ENCODE assay signal across 8 mouse cellular contexts in the genomic region with DNA sequence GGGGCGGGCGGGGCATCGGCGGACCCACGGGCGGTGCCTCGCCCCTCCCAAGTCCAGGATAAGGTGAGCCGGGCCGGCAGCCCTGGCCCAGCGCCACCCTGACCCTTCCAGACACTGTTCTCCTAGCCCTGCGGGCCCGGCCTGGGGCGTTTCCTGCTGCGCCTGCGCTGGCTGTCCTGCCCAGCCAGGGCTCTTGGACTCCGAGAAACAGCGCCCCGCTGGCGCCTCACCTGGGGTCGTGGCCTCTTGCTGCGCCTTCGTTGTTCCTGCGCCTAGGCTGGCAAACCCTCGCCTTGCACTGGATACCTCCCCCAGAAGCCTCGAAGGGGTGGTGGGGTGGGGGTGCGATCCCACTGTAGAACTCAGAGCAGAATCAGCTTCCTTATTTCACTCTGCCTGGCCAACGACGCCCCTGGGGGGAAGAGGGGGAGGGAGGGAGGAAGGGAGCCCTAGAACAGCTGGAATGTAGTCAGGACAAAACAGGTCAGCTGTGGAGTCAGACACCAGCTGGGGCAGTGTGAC. TPM values are rescaled to one million over a fixed set of nuclear protein-coding genes. Genes with fewer than 3 reads are reported as not detected.
A peak's percentile ranks its signal among the peaks of the same experiment; 100 is the strongest.
DNase-seq lines count a peak whose midpoint lies in the region; ATAC-seq and TF ChIP-seq lines count a peak whose summit lies in the region.

A gene (minus strand): TSS at position 393 of the 522 bp plus-strand sequence.

- WGBS in intestine, postnatal 0 days: under 1% methylated on average over 26 of the region's 28 CpGs
- under 1% methylated on average over 27 of the region's 28 CpGs for WGBS in lung, adult 2 months
- 0% methylated on average over 28 of the region's 28 CpGs for WGBS in neural tube, embryonic 15.5 days

- TF ChIP-seq POLR2A in cortical plate, adult 2 months (IDR thresholded peaks at IDR 0.05; ENCODE audit: extremely low read depth, insufficient read depth, low read length): no peak
- TF ChIP-seq POLR2A in lung, adult 2 months (IDR thresholded peaks at IDR 0.05; ENCODE audit: borderline replicate concordance, extremely low read depth, low read depth, low read length): 0 out of 2 replicates have a peak, but pooled peaks have one; percentile 18

- H3K9ac ChIP-seq in intestine, postnatal 0 days (ENCODE audit: low read depth, low read length): peak within 1 kb of the TSS; percentile 71
- H3K9ac ChIP-seq in neural tube, embryonic 15.5 days (replicated peaks): peak within 1 kb of the TSS; percentile 50

- TF ChIP-seq CTCF in cortical plate, adult 2 months (IDR thresholded peaks at IDR 0.05; ENCODE audit: extremely low read depth, insufficient read depth, low read length): no peak
- TF ChIP-seq CTCF in intestine, postnatal 0 days (IDR thresholded peaks at IDR 0.05; ENCODE audit: low read depth): no peak
- no peak for TF ChIP-seq CTCF in lung, adult 2 months (IDR thresholded peaks at IDR 0.05; ENCODE audit: insufficient read depth, low read length)

- peak; percentile 67 for ATAC-seq in intestine, postnatal 0 days
- ATAC-seq in neural tube, embryonic 15.5 days (ENCODE audit: low FRiP score): peak; percentile 84

- no peaks in the 10 kb centered on the region for H3K36me3 ChIP-seq in intestine, postnatal 0 days (ENCODE audit: control insufficient read depth, insufficient read depth)
- H3K36me3 ChIP-seq in neural tube, embryonic 15.5 days: no peaks in the 10 kb centered on the region

- H3K4me2 ChIP-seq in intestine, postnatal 0 days (replicated peaks; ENCODE audit: low read depth): peak within 1 kb of the TSS; percentile 97
- peak within 1 kb of the TSS; percentile 88 for H3K4me2 ChIP-seq in neural tube, embryonic 15.5 days

- H3K4me1 ChIP-seq in cortical plate, adult 2 months (ENCODE audit: control insufficient read depth, insufficient read depth, low read length): no peaks in the 10 kb centered on the region
- 0 out of 2 replicates have a peak, but pooled peaks cover 6% of the 10 kb centered on the region for H3K4me1 ChIP-seq in intestine, postnatal 0 days (replicated peaks; ENCODE audit: control insufficient read depth, insufficient read depth, low read length)
- H3K4me1 ChIP-seq in lung, adult 2 months (ENCODE audit: control insufficient read depth, insufficient read depth, low read length): peaks cover 3% of the 10 kb centered on the region; the same call in 1 of the 2 replicates
- peaks cover 19% of the 10 kb centered on the region for H3K4me1 ChIP-seq in neural tube, embryonic 15.5 days

- no peak within 1 kb of the TSS for H3K27ac ChIP-seq in cortical plate, adult 2 months (ENCODE audit: insufficient read depth, low read length)
- H3K27ac ChIP-seq in intestine, postnatal 0 days (ENCODE audit: low read depth, low read length): peak within 1 kb of the TSS; percentile 50
- no peak within 1 kb of the TSS for H3K27ac ChIP-seq in neural tube, embryonic 15.5 days (replicated peaks)

- DNase-seq in Muller cell, postnatal 12 days (ENCODE audit: inconsistent ontology term): peak; percentile 32
- DNase-seq in heart, adult 11 months: peak; percentile 96
- DNase-seq in lung, adult 2 months: peak; percentile 78
- peak; percentile 66 for DNase-seq in urinary bladder, adult 2 months (ENCODE audit: low spot score)
- no peak for DNase-seq in cerebellum, adult 11 months

- H3K27me3 ChIP-seq in intestine, postnatal 0 days (replicated peaks; ENCODE audit: control insufficient read depth, insufficient read depth, low read length): no peaks in the 10 kb centered on the region
- no peaks in the 10 kb centered on the region for H3K27me3 ChIP-seq in neural tube, embryonic 15.5 days (replicated peaks)

- peak within 1 kb of the TSS; percentile 18 for H3K4me3 ChIP-seq in cortical plate, adult 2 months (ENCODE audit: insufficient read depth, low read length)
- peak within 1 kb of the TSS; percentile 52 for H3K4me3 ChIP-seq in intestine, postnatal 0 days (ENCODE audit: low read depth, low read length)
- peak within 1 kb of the TSS; percentile 63 for H3K4me3 ChIP-seq in lung, adult 2 months (replicated peaks; ENCODE audit: extremely low read depth, low read depth, low read length)
- peak within 1 kb of the TSS; percentile 49 for H3K4me3 ChIP-seq in neural tube, embryonic 15.5 days (replicated peaks)

- no peaks in the 10 kb centered on the region for H3K9me3 ChIP-seq in intestine, postnatal 0 days (ENCODE audit: control insufficient read depth)
- no peaks in the 10 kb centered on the region for H3K9me3 ChIP-seq in neural tube, embryonic 15.5 days (replicated peaks)

RNA-seq across cellular contexts. Expression of the gene that starts here (rescaled TPM):
- polyA plus RNA-seq in cortical plate, adult 2 months (2012; rRNA removed): 0.11 and 0.15 TPM in 2 replicates
- polyA plus RNA-seq in intestine, postnatal 0 days (2015; fragmentation: Nextera tagmentation; extraction: Ambion mirVana): 2.3 and 2.6 TPM in 2 replicates
- 3.5 and 5.3 TPM in 2 replicates for polyA plus RNA-seq in lung, adult 2 months (2012; rRNA removed)
- polyA plus RNA-seq in neural tube, embryonic 15.5 days (2015; fragmentation: Nextera tagmentation; extraction: Ambion mirVana): 2.2 and 2.6 TPM in 2 replicates
- polyA plus RNA-seq in urinary bladder, adult 2 months (2012; rRNA removed): 5.1 and 5.2 TPM in 2 replicates
